Mouse (Mus musculus) CH12.LX (cell line): Measurements from ENCODE around the gene Kcnma1.

Experiments used
- CHD1 ChIP-seq: IDR thresholded peaks from 2 replicates; pipeline ENCODE4 v1.6.1; 2012; ENCODE audit warnings: low read depth, low read length, improper control_type of control experiment, inconsistent platforms
- CHD2 ChIP-seq: IDR thresholded peaks from 2 replicates; pipeline ENCODE4 v1.6.1; 2011; ENCODE audit warnings: low read length, improper control_type of control experiment
- CTCF ChIP-seq, 2 experiments: IDR thresholded peaks in 1 of 2; conservative IDR thresholded peaks in 1 of 2; 2 replicates each; pipeline ENCODE4 v1.5.1; 2011 to 2012; ENCODE audit warnings: low read depth in 2 of 2, low read length in 2 of 2, improper control_type of control experiment in 1 of 2, inconsistent platforms in 1 of 2, mild to moderate bottlenecking in 1 of 2, moderate library complexity in 1 of 2
- E2F4 ChIP-seq: IDR thresholded peaks from 2 replicates; pipeline ENCODE4 v1.6.1; 2011; ENCODE audit warnings: low read depth, low read length, improper control_type of control experiment; ENCODE audit not compliant: insufficient replicate concordance
- KAT2A ChIP-seq: IDR thresholded peaks from 2 replicates; pipeline ENCODE4 v1.6.1; 2012; ENCODE audit warnings: low read length, improper control_type of control experiment, inconsistent platforms; ENCODE audit not compliant: insufficient replicate concordance
- MAX ChIP-seq: IDR thresholded peaks from 2 replicates; pipeline ENCODE4 v1.6.1; 2011; ENCODE audit warnings: low read length, improper control_type of control experiment
- MEF2A ChIP-seq: IDR thresholded peaks from 2 replicates; pipeline ENCODE4 v1.6.1; 2014; ENCODE audit warnings: low read depth, mild to moderate bottlenecking, inconsistent platforms, low read length, improper control_type of control experiment, borderline replicate concordance
- MXI1 ChIP-seq: IDR thresholded peaks from 2 replicates; pipeline ENCODE4 v1.6.1; 2011; ENCODE audit warnings: mild to moderate bottlenecking, low read depth, low read length, improper control_type of control experiment
- MYC ChIP-seq: IDR thresholded peaks from 2 replicates; pipeline ENCODE4 v1.6.1; 2011; ENCODE audit warnings: low read depth, mild to moderate bottlenecking, improper control_type of control experiment, low read length
- POLR2A ChIP-seq: IDR thresholded peaks from 2 replicates; pipeline ENCODE4 v1.6.1; 2011; ENCODE audit warnings: low read depth, mild to moderate bottlenecking, improper control_type of control experiment, low read length
- POLR2AphosphoS2 ChIP-seq: IDR thresholded peaks from 2 replicates; pipeline ENCODE4 v1.6.1; 2011; ENCODE audit warnings: low read depth, low read length, improper control_type of control experiment
- UBTF ChIP-seq: IDR thresholded peaks from 2 replicates; pipeline ENCODE4 v1.6.1; 2012; ENCODE audit warnings: low read depth, mild to moderate bottlenecking, inconsistent platforms, low read length, improper control_type of control experiment, moderate library complexity
- USF1 ChIP-seq: IDR thresholded peaks from 2 replicates; pipeline ENCODE4 v1.6.1; 2014; ENCODE audit warnings: low read depth, mild to moderate bottlenecking, inconsistent platforms, low read length, improper control_type of control experiment
- ZC3H11A ChIP-seq: IDR thresholded peaks from 2 replicates; pipeline ENCODE4 v1.6.1; 2012; ENCODE audit warnings: low read depth, mild to moderate bottlenecking, inconsistent platforms, low read length, improper control_type of control experiment

GRCm38 (mm10) chr14:23502236-23502790 is 512.0 kb downstream of the Kcnma1 start:
- TF ChIP-seq E2F4 (no peak), USF1 (no peak), POLR2A (no peak), CTCF (conservative IDR thresholded peaks at IDR 0.05 in 1 of 2, IDR thresholded peaks at IDR 0.05 in 1 of 2; ENCODE audit: low read depth in 2 of 2, low read length in 2 of 2) (no peak), CHD2 (no peak), ZC3H11A (no peak), MXI1 (no peak), UBTF (no peak), CHD1 (no peak), KAT2A (no peak), MYC (no peak), MEF2A (no peak), MAX (no peak), POLR2AphosphoS2 (no peak)
